Mouse (Mus musculus) cerebellum, postnatal 25 days (tissue): ENCODE measurements around the gene Jakmip3.

Source experiments
- DNase-seq, 2 experiments: peaks; one replicate each; pipeline ENCODE4 v3.0.0; 2021; ENCODE audit warnings: mixed read lengths in 2 of 2

Gene Jakmip3

DNA sequence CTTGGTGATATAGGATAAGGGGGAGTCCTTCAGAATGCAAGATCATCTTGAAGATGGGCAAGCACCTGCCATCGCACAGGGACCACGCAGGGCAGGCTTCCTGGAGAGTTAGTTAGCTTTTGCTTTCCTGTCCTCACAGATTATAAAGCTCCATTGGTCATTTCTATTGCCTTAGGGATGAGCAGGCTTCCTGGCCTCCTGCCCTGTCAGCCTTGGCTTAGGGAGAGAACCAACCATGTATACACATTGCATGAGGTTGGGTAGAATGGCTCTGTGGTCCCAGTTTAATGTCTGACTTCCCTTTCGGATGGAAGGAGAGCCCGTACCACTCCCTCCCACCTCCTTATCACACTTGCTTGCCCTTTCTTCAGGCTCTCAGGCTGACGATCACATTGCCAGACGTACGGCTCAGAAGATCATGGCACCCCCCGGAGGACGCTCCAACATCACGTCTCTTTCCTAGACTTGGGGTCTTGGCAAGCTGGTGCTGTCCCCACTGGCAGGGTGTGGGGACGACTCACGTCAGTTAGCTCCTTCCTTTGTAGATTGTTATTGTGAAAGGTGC is 160.1 kb downstream of the Jakmip3 start:
- DNase-seq, result peak; percentile 54 to 68

DNA sequence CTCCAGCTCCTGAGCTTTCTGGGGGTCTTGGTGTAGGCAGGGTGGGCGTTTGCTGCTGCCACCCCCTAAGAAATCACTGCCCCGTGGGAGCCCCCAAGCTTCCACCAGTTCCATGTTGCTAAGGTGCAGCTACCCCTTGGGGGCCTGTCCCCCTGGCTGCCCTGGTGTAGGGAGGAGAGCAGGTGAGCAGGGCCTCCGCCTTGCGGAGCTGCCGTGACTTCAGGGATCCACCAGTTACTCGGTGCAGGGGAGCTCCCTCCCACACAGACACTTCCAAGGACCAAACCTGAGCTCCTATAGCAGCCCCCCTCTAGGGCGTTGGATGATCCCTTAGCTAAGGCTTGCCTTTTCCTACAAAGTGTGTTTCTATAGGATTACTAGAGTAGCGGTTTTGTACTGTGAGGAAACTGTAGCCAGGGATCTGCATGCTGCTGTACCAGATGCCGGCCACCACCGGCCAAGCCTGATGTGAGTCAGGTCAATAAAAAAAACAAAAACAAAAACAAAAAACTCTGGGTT is 160.8 kb downstream of the Jakmip3 start:
- DNase-seq, result peak; percentile 37 to 48

DNA sequence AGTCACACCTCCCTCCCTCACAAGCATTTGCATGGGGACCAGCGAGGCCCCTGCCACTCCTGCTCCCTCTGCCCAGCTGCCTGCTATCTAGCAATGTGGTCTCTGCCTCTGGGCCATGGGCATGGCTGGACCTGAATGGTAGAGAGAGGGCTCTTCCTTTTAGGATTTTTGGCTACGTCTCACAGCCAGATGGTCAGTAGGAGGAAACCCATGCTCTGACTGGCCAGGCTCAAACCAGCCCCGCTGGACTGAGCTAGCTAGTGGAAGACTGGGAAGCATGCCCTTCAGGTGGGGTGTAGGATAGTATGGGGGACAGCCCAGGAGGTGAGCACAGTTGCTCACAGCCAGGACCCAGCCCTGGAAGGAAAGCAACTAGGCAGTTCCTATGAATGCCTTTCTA is 161.3 kb downstream of the Jakmip3 start:
- DNase-seq, result peak; percentile 83 to 88

DNA sequence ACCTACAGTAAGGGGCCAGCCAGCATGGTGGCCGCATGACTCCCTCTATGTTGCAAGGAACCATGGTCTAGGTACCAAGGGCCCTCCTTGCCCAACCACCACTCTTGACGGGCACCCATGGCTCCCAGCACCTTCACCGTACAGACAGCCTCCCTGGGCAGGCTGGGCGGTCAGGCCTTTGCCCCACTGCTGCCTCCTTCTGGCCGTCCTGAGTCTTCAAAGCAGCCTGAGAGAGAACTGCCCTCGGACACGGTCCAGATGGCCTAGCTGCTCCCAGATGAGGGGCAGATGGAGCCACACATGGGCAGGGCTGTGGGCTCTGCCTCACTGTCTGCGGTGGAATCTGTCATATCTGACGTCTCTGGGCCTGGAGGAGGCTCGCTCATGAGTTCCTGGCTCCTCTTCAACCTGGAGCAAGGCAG is 163.4 kb downstream of the Jakmip3 start:
- peak; percentile 67 to 74 for DNase-seq

DNA sequence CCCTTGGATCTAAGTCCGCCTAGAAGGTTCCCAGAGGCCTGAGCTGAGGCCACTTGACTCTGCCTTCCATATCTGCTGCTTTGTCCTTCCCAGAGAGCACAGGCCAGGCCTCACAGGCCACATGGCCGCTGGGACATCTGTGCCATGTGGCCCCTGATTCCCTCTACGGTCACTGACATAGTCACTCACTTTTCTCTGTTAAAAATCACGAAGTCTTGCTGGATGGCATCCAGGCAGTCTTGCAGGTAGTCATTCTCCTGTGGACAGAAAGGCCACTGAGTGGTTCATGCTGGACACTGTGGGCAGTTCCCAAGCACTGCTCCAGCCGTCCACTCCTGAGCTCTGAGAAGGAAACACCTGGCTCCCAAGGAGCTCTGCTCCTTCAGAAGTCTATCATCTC is 164.5 kb downstream of the Jakmip3 start:
- DNase-seq, result peak; percentile 45 to 51

DNA sequence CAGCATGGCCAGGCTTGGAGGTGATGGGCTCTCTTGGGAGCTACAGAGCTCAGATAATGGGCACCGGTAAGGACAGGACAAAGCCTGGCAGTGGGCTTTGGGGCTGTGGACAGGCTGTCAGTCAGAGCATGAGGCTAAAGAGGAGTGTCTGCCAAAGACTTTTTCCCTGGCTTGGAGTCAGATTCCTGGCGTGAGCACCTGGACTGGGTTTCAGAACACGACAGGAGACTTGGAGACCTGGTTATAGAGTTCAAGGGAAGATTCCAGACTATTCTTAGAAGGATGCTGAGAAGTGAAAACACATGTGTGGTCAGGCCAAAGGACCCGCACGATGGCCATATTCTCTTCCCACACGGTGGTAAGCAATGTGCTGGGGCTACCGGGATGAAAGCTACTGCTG is 165.2 kb downstream of the Jakmip3 start:
- peak; percentile 92 to 93 for DNase-seq

DNA sequence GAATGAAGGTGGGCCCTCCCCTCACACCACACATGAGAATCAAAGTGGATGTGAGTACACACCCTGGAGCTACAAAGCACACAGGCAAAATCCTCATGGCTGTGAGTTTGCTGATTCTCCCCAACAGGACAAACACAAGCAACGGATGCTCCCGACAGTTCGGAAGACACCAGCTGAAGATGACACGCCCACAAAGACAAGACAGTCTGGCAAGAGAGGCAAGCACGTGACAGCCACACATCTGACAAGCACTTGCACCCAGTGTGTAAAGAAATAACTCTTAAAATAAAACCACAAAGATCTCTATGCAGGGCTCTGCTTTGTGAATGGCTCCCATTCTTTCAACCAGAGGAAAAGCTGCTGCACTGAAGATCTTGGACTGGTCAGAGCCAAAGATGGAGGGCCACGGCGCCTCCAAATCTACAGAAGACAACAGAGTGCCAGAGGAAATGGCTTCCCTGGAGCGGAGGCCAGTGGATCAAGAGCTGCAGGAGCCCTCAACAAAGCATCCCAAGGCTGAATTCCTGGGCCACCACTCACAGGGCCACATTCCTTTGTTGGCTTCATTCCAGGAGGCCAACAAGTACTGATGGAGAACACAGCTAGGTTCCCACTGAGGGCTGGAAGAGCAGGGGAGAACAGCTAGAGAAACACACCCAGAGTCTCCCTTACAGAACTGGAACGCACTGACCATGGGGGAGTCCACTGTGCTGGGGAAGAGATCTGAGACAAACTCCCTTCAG is 167.5 kb downstream of the Jakmip3 start:
- DNase-seq, result peak in 1 of 2 experiments; percentile 18

DNA sequence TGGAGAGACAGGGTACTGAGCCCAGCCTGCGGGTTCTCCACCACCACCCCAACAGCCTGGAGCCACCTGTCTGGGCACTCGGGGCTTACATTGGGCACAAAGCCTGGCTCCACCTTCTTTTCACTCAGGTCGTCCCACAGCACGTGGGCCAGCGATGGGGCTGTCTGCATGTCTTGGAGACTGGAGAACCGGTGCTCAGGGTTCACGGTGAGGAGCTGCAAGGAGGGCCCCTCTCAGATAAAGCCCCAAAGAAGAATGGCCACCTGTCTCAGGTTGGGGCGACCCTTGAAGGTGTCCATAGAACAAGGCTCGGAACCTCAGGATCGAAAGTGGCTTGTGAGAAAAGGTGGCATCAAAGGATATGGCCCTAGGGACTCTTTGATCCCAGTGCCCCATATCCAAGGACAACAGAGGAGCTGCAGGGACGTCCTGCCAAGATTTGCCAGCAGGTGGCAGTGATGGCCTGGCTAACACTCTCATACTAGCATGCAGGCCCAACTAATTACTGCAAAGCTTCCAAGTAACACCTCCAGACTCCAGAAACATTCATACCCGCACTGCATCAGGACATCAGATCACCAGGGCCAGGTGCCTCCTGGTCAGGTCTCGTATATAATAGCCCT is 178.7 kb downstream of the Jakmip3 start:
- peak; percentile 95 to 96 for DNase-seq

DNA sequence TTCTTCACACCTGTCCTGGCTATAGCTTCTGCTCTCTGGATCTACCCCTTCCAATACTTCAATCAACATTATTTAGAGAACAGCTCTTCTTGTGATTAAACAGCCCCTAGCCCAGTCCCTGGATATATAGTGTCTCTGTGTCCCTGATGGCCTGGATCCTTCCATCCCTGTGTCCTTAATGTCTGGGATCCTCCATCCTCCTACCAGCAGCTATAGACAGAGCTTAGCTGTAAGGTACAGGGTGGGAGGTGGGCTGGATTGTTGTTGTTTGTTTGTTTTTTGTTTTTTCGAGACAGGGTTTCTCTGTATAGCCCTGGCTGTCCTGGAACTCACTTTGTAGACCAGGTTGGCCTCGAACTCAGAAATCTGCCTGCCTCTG is 179.2 kb downstream of the Jakmip3 start:
- DNase-seq, result no peak

DNA sequence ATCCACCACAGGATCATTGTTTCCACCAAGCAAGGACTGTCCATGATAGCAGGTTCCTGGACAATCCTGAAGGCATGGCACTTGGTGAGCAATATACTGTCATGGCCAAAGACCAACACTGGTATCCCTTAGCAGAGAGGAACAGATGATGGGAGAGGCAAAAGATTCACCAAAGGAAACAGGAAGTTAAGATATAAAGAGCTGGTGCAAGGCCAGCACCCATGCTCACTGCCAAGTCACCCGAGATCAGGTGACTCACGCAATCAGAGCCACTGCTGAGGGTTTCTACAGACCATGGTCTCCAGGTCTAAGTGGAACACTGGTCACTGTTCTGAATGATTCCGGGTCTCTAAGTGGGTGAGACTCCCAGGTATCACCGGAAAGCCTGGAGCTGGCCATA is 185.4 kb downstream of the Jakmip3 start:
- no peak for DNase-seq

DNA sequence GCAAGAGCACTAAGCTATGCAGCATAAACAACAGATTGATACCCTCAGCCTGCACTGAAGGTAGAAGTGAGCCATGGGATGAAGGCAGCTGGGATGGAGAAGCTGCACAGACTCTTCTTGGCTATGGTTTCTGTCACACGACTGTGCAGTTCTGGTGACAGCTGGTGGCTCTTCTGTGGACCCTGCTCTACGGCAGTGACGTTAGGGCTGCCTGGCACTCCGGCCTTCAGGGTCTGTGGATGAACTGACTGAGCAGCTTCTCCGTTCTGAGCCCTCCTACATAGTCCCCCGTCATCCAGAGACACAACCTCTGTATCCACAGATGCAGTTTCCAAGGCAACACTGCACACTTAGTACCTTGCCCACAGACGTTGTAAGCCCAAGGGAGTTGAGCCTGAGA is 186.0 kb downstream of the Jakmip3 start:
- no peak for DNase-seq

DNA sequence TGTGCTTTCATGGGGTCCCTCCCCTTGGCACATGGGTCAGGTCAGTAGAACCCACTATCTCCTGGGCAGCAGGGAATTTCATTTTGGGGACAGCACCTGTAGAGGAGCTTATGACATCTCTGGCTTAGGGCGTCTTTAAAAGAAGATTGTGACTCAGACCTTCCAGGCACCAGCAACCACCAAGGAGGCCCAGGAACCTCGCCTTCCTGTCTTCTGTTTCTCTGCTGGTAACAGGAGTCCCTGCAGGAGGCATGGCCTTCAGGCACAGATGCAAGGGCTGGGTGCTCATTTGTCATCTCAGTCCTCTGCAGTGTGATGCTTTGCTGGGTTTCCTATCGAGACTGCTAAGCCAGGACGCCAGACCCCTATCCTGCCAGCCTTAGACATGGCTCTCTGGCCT is 188.5 kb downstream of the Jakmip3 start:
- no peak for DNase-seq

DNA sequence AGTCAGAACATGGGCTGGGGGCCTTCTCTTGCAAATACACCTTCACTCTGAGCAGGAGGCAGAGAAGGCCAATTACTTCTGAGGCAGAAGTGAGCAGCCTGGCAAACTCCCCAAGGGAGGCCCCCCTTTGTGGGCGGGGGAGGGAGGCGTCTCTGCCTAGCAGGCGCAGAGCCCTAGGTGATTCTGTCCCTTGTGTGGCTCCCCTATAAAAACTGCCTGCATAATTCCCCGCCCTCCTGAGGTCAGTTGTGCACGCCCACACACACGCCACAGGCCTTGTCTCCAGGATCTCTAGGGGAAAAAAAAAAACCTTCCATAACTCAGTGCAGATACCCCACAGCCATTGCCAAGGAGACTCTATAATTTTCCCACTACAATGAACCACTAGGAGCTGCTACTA is 189.8 kb downstream of the Jakmip3 start:
- DNase-seq, result no peak

DNA sequence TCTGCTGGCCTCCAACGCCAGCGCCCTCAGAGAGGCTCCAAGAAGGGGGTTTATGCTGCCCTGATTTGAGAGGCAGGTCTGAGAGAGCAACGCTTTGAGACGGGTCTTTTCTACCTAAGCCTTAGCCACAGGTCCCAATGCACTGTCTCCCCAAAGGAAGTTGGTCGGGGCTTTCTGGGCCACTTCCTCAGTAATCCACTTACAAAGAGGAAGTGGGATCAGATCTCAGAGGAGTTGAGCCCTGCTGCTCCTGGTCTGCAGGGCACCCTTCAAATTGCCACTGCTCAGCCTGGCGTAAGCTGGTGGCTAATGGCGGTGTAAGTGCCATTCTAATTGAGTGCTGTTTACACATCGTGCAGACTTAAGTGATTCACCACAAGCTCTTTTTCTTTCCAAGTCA is 191.0 kb downstream of the Jakmip3 start:
- no peak for DNase-seq

DNA sequence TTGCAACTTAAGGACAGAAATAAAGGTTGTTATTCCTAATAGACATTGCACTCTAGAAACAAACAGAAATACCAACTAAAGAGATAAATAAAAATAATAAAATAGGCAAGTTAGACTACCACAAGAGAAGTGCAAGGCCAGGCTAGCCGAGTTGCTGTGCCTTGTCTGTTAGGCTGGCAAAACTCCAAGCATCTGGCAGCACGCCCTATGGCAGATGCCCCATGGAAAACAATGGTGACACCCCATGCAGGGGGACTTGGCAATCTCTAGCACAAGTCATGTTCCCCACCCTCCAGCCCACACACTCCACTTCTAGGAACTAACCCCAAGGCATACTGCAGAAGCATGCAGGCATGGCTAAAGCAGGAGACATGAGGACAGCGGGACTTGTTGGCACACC is 192.9 kb downstream of the Jakmip3 start:
- DNase-seq, result peak; percentile 84 to 89
